Mouse (Mus musculus): ENCODE measurements at regions not wholly inside any gene's neighbourhood (a gene's known extent, or its start where the extent isn't known, plus 50 kb on each side); places are given as distances from the start of the nearest gene placed in this dataset.

GRCm38 (mm10) chr7:68918632-68919435 lies 169.8 kb upstream of the Arrdc4 start:
- no peak for ATAC-seq

GRCm38 (mm10) chr7:68917876-68918200 lies 168.8 kb upstream of the Arrdc4 start:
- no peak overlapping the region for H3K9ac ChIP-seq (ENCODE audit: low read depth, low read length)
- no peaks in the 10 kb centered on the region for H3K4me1 ChIP-seq (ENCODE audit: control insufficient read depth, insufficient read depth, low read depth, low read length)
- no peaks in the 10 kb centered on the region for H3K27me3 ChIP-seq (replicated peaks; ENCODE audit: control insufficient read depth, insufficient read depth, low read length)
- no peak overlapping the region for H3K4me3 ChIP-seq (ENCODE audit: low read length)
- H3K36me3 ChIP-seq (ENCODE audit: control insufficient read depth, insufficient read depth, low read length), result no peaks in the 10 kb centered on the region
- WGBS, result 44% methylated on average over 2 of the region's 2 CpGs
- no peak overlapping the region for H3K4me2 ChIP-seq (ENCODE audit: low read length)
- ATAC-seq, result no peak
- no peaks in the 10 kb centered on the region for H3K9me3 ChIP-seq (ENCODE audit: control insufficient read depth, low read length)
- H3K27ac ChIP-seq (ENCODE audit: low read depth, low read length), result no peak overlapping the region

More at GRCm38 (mm10) chr7:68918632-68919435, 169.8 kb upstream of the Arrdc4 start:
- Histone ChIP-seq H3K9ac (ENCODE audit: low read depth, low read length) (no peak overlapping the region), H3K4me1 (ENCODE audit: control insufficient read depth, insufficient read depth, low read depth, low read length) (no peaks in the 10 kb centered on the region), H3K36me3 (ENCODE audit: control insufficient read depth, insufficient read depth, low read length) (no peaks in the 10 kb centered on the region), H3K27me3 (replicated peaks; ENCODE audit: control insufficient read depth, insufficient read depth, low read length) (no peaks in the 10 kb centered on the region), H3K4me3 (ENCODE audit: low read length) (no peak overlapping the region), H3K4me2 (ENCODE audit: low read length) (no peak overlapping the region), H3K27ac (ENCODE audit: low read depth, low read length) (no peak overlapping the region), H3K9me3 (ENCODE audit: control insufficient read depth, low read length) (no peaks in the 10 kb centered on the region)
- 89% methylated on average over 9 of the region's 9 CpGs for WGBS

GRCm38 (mm10) chr7:68917137-68917875 lies 168.3 kb upstream of the Arrdc4 start:
- H3K4me1 ChIP-seq (ENCODE audit: control insufficient read depth, insufficient read depth, low read depth, low read length), result no peaks in the 10 kb centered on the region
- ATAC-seq, result no peak
- WGBS, result 71% methylated on average over 21 of the region's 21 CpGs
- H3K36me3 ChIP-seq (ENCODE audit: control insufficient read depth, insufficient read depth, low read length), result no peaks in the 10 kb centered on the region
- H3K9ac ChIP-seq (ENCODE audit: low read depth, low read length), result no peak overlapping the region
- 0 out of 2 replicates have a peak overlapping the region, but pooled peaks have one; percentile 7 for H3K4me2 ChIP-seq (ENCODE audit: low read length)
- H3K4me3 ChIP-seq (ENCODE audit: low read length), result no peak overlapping the region
- H3K9me3 ChIP-seq (ENCODE audit: control insufficient read depth, low read length), result no peaks in the 10 kb centered on the region
- H3K27me3 ChIP-seq (replicated peaks; ENCODE audit: control insufficient read depth, insufficient read depth, low read length), result no peaks in the 10 kb centered on the region
- no peak overlapping the region for H3K27ac ChIP-seq (ENCODE audit: low read depth, low read length)

- 89% methylated on average over 9 of the region's 9 CpGs for WGBS
- no peak overlapping the region for H3K4me2 ChIP-seq (ENCODE audit: low read length)
- H3K27ac ChIP-seq (ENCODE audit: low read depth, low read length), result no peak overlapping the region
- H3K4me1 ChIP-seq (ENCODE audit: control insufficient read depth, insufficient read depth, low read depth, low read length), result no peaks in the 10 kb centered on the region
- H3K4me3 ChIP-seq (ENCODE audit: low read length), result no peak overlapping the region
- no peaks in the 10 kb centered on the region for H3K36me3 ChIP-seq (ENCODE audit: control insufficient read depth, insufficient read depth, low read length)
- H3K9me3 ChIP-seq (ENCODE audit: control insufficient read depth, low read length), result no peaks in the 10 kb centered on the region
- no peak overlapping the region for H3K9ac ChIP-seq (ENCODE audit: low read depth, low read length)
- ATAC-seq, result no peak
- H3K27me3 ChIP-seq (replicated peaks; ENCODE audit: control insufficient read depth, insufficient read depth, low read length), result no peaks in the 10 kb centered on the region
These were observed 166.9 kb upstream of the Arrdc4 start for GRCm38 (mm10) chr7:68915976-68916375.

GRCm38 (mm10) chr7:68914344-68914743 lies 165.3 kb upstream of the Arrdc4 start:
- no peaks in the 10 kb centered on the region for H3K27me3 ChIP-seq (replicated peaks; ENCODE audit: control insufficient read depth, insufficient read depth, low read length)
- H3K9me3 ChIP-seq (ENCODE audit: control insufficient read depth, low read length), result no peaks in the 10 kb centered on the region
- WGBS, result 55% methylated on average over 4 of the region's 4 CpGs
- no peak overlapping the region for H3K4me3 ChIP-seq (ENCODE audit: low read length)
- H3K27ac ChIP-seq (ENCODE audit: low read depth, low read length), result no peak overlapping the region
- H3K4me1 ChIP-seq (ENCODE audit: control insufficient read depth, insufficient read depth, low read depth, low read length), result no peaks in the 10 kb centered on the region
- H3K4me2 ChIP-seq (ENCODE audit: low read length), result no peak overlapping the region
- H3K9ac ChIP-seq (ENCODE audit: low read depth, low read length), result no peak overlapping the region
- ATAC-seq, result no peak
- H3K36me3 ChIP-seq (ENCODE audit: control insufficient read depth, insufficient read depth, low read length), result no peaks in the 10 kb centered on the region

- WGBS, result 89% methylated on average over 6 of the region's 6 CpGs
- no peak overlapping the region for H3K9ac ChIP-seq (ENCODE audit: low read depth, low read length)
- no peak overlapping the region for H3K27ac ChIP-seq (ENCODE audit: low read depth, low read length)
- no peak overlapping the region for H3K4me2 ChIP-seq (ENCODE audit: low read length)
- H3K36me3 ChIP-seq (ENCODE audit: control insufficient read depth, insufficient read depth, low read length), result no peaks in the 10 kb centered on the region
- ATAC-seq, result no peak
- no peak overlapping the region for H3K4me3 ChIP-seq (ENCODE audit: low read length)
- H3K9me3 ChIP-seq (ENCODE audit: control insufficient read depth, low read length), result no peaks in the 10 kb centered on the region
- no peaks in the 10 kb centered on the region for H3K4me1 ChIP-seq (ENCODE audit: control insufficient read depth, insufficient read depth, low read depth, low read length)
- H3K27me3 ChIP-seq (replicated peaks; ENCODE audit: control insufficient read depth, insufficient read depth, low read length), result no peaks in the 10 kb centered on the region
These were observed 163.1 kb upstream of the Arrdc4 start for GRCm38 (mm10) chr7:68911989-68912655.

GRCm38 (mm10) chr7:68911562-68911961 lies 162.5 kb upstream of the Arrdc4 start:
- Histone ChIP-seq H3K9ac (ENCODE audit: low read depth, low read length) (no peak overlapping the region), H3K4me3 (ENCODE audit: low read length) (no peak overlapping the region), H3K4me2 (ENCODE audit: low read length) (no peak overlapping the region), H3K27me3 (replicated peaks; ENCODE audit: control insufficient read depth, insufficient read depth, low read length) (no peaks in the 10 kb centered on the region), H3K9me3 (ENCODE audit: control insufficient read depth, low read length) (no peaks in the 10 kb centered on the region), H3K36me3 (ENCODE audit: control insufficient read depth, insufficient read depth, low read length) (no peaks in the 10 kb centered on the region), H3K27ac (ENCODE audit: low read depth, low read length) (no peak overlapping the region), H3K4me1 (ENCODE audit: control insufficient read depth, insufficient read depth, low read depth, low read length) (no peaks in the 10 kb centered on the region)
- no peak for ATAC-seq
- 68% methylated on average over 3 of the region's 3 CpGs for WGBS

- 96% methylated on average over 1 of the region's 1 CpGs for WGBS
- no peaks in the 10 kb centered on the region for H3K9me3 ChIP-seq (ENCODE audit: control insufficient read depth, low read length)
- no peak overlapping the region for H3K4me3 ChIP-seq (ENCODE audit: low read length)
- no peak for ATAC-seq
- H3K36me3 ChIP-seq (ENCODE audit: control insufficient read depth, insufficient read depth, low read length), result no peaks in the 10 kb centered on the region
- H3K27ac ChIP-seq (ENCODE audit: low read depth, low read length), result no peak overlapping the region
- no peak overlapping the region for H3K9ac ChIP-seq (ENCODE audit: low read depth, low read length)
- no peaks in the 10 kb centered on the region for H3K27me3 ChIP-seq (replicated peaks; ENCODE audit: control insufficient read depth, insufficient read depth, low read length)
- no peaks in the 10 kb centered on the region for H3K4me1 ChIP-seq (ENCODE audit: control insufficient read depth, insufficient read depth, low read depth, low read length)
- H3K4me2 ChIP-seq (ENCODE audit: low read length), result no peak overlapping the region
These were observed 160.7 kb upstream of the Arrdc4 start for GRCm38 (mm10) chr7:68909694-68910093.

GRCm38 (mm10) chr7:68908401-68908834 lies 159.4 kb upstream of the Arrdc4 start:
- Histone ChIP-seq H3K27me3 (replicated peaks; ENCODE audit: control insufficient read depth, insufficient read depth, low read length) (no peaks in the 10 kb centered on the region), H3K9me3 (ENCODE audit: control insufficient read depth, low read length) (no peaks in the 10 kb centered on the region), H3K4me1 (ENCODE audit: control insufficient read depth, insufficient read depth, low read depth, low read length) (no peaks in the 10 kb centered on the region), H3K9ac (ENCODE audit: low read depth, low read length) (no peak overlapping the region), H3K27ac (ENCODE audit: low read depth, low read length) (no peak overlapping the region), H3K4me3 (ENCODE audit: low read length) (no peak overlapping the region), H3K4me2 (ENCODE audit: low read length) (no peak overlapping the region), H3K36me3 (ENCODE audit: control insufficient read depth, insufficient read depth, low read length) (no peaks in the 10 kb centered on the region)
- 38% methylated on average over 1 of the region's 1 CpGs for WGBS
- ATAC-seq, result peak; percentile 84
